Mouse (Mus musculus): ENCODE data around the gene Tbc1d9b.

DNA sequence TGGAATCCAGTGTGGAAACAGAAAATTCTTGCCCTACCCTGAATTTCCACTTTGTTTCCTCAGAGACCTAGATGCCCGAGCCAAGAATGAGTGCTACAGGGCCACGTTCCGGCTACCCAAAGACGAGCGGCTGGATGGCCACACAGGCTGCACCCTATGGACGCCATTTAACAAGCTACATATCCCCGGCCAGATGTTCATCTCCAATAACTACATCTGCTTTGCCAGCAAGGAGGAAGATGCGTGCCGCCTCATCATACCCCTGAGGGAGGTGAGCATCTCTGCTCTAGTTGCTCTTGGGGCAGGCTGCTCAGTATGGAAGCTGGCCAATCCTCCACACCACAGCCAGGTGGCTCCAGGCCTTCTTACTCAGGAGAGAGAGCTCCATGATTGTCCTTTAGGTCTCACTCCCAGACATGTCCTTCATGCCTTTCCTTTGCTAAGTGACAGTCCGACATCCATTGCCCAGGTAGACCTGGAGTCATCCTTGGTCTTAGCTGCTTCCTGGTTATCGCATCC, 16.8 kb downstream of the Tbc1d9b start:
- no peak for TF ChIP-seq ZC3H11A (IDR thresholded peaks at IDR 0.05; ENCODE audit: borderline replicate concordance, low read depth, low read length)
- no peak for TF ChIP-seq CHD2 (IDR thresholded peaks at IDR 0.05; ENCODE audit: low read depth, low read length)

All from ES-E14 (cell line).